Comparison of ENCODE assay signal across 8 mouse cellular contexts in the genomic region with DNA sequence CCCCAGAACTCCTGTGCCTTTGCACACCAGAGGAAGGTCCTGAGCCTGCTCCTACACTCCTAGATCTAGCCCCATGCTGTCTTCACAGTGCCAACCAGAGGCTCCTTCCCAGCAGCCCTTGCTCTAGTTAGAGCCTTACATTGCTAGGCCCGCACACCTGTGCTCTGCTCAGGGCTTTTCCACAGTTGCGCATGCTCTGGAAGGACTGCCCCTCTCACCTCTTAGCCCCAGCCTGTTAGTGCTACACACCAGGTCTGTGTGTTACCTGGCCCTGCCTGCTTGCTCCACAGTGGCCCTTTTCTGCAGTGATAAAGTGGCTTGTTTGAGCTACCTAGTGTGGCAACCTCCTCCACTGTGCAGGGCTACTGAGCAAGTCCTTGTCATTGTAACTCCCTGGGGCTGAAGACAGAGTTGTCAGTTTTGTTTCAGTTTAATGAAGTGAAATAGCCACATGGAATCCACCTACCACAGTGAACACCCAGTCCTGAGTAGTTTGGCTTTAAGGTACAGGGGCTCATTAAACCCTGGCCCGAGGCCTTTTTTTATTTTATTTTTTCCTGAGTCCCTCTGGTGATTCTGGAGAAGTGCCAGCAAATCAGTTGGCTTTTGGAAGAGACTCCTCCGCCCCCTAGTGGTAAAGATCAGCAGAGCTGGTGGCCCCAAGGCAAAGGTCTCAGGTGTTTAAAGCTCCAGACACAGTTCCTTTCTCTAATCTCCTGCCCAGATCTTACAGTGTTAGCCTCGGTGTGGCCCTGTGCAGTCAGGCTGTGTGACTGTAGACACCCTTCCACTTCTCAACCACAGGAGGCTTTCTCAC. TPM values are rescaled to one million over a fixed set of nuclear protein-coding genes. Genes with fewer than 3 reads are reported as not detected.
DNase-seq lines count a peak whose midpoint lies in the region; ATAC-seq and TF ChIP-seq lines count a peak whose summit lies in the region.

No protein-coding gene starts in this region.

- H3K27ac ChIP-seq in MEL (ENCODE audit: control insufficient read depth, low read depth, low read length), result no peak overlapping the region
- no peak overlapping the region for H3K27ac ChIP-seq in hindbrain, embryonic 10.5 days
- H3K27ac ChIP-seq in layer of hippocampus, adult 2 months, result no peak overlapping the region
- 0 out of 2 replicates have a peak overlapping the region, but pooled peaks have one; percentile 18 for H3K27ac ChIP-seq in lung, embryonic 16.5 days (ENCODE audit: low read length)

- TF ChIP-seq RAD21 in MEL (IDR thresholded peaks at IDR 0.05; ENCODE audit: low read depth, low read length), result peak; percentile 83

- H3K9me3 ChIP-seq in MEL (replicated peaks; ENCODE audit: insufficient read depth, low read length), result no peaks in the 10 kb centered on the region
- peaks cover 7% of the 10 kb centered on the region for H3K9me3 ChIP-seq in hindbrain, embryonic 10.5 days
- no peaks in the 10 kb centered on the region for H3K9me3 ChIP-seq in lung, embryonic 16.5 days (ENCODE audit: control insufficient read depth, low read length)

- no peaks in the 10 kb centered on the region for H3K27me3 ChIP-seq in MEL (ENCODE audit: control insufficient read depth in 1 of 2, insufficient read depth in 2 of 2, low read length in 2 of 2)
- no peaks in the 10 kb centered on the region for H3K27me3 ChIP-seq in hindbrain, embryonic 10.5 days (ENCODE audit: insufficient read depth, poor library complexity, severe bottlenecking)
- H3K27me3 ChIP-seq in lung, embryonic 16.5 days (ENCODE audit: control insufficient read depth, insufficient read depth, low read depth, low read length), result no peaks in the 10 kb centered on the region

- peak; percentile 87 for DNase-seq in MEL (ENCODE audit: low read depth, low spot score)
- DNase-seq in brain, embryonic 14.5 days (ENCODE audit: low read depth), result peak; percentile 85
- peak; percentile 62 for DNase-seq in hindbrain, embryonic 10.5 days (ENCODE audit: low spot score)
- peak; percentile 46 to 70 for DNase-seq in layer of hippocampus, adult 2 months (ENCODE audit: low spot score in 2 of 2)
- DNase-seq in retina, postnatal 1 day, result peak; percentile 88
- peak; percentile 81 for DNase-seq in thymus, postnatal 4 days

- no peak overlapping the region for H3K4me2 ChIP-seq in lung, embryonic 16.5 days (ENCODE audit: low read depth, low read length)

- peak; percentile 59 for ATAC-seq in erythroid progenitor cell, adult 5-6 weeks (replicated peaks; ENCODE audit: low FRiP score, poor library complexity, severe bottlenecking)
- no peak for ATAC-seq in lung, embryonic 16.5 days (ENCODE audit: low read depth)

- no peak for TF ChIP-seq POLR2A in MEL (IDR thresholded peaks at IDR 0.05; ENCODE audit: control insufficient read depth in 1 of 2, insufficient read depth in 1 of 2, low read depth in 1 of 2, low read length in 2 of 2, poor library complexity in 1 of 2)
- no peak for TF ChIP-seq POLR2A in brain, embryonic 14.5 days (IDR thresholded peaks at IDR 0.05; ENCODE audit: borderline replicate concordance, extremely low read depth, insufficient read depth, insufficient read length, poor library complexity, severe bottlenecking)

- H3K4me1 ChIP-seq in MEL (ENCODE audit: control insufficient read depth in 1 of 2, insufficient read depth in 2 of 2, low read length in 2 of 2), result no peaks in the 10 kb centered on the region
- peaks cover 5% of the 10 kb centered on the region; the same call in 1 of the 2 replicates for H3K4me1 ChIP-seq in hindbrain, embryonic 10.5 days (replicated peaks)
- 0 out of 2 replicates have a peak, but pooled peaks cover 4% of the 10 kb centered on the region for H3K4me1 ChIP-seq in lung, embryonic 16.5 days (replicated peaks; ENCODE audit: control insufficient read depth, insufficient read depth, low read length)

- no peak overlapping the region for H3K4me3 ChIP-seq in MEL (ENCODE audit: control insufficient read depth in 1 of 2, insufficient read depth in 1 of 2, low read depth in 2 of 2, low read length in 2 of 2)
- no peak overlapping the region for H3K4me3 ChIP-seq in hindbrain, embryonic 10.5 days
- no peak overlapping the region for H3K4me3 ChIP-seq in layer of hippocampus, adult 2 months
- no peak overlapping the region for H3K4me3 ChIP-seq in lung, embryonic 16.5 days (ENCODE audit: low read length)

- TF ChIP-seq EP300 in MEL (IDR thresholded peaks at IDR 0.05; ENCODE audit: low read depth in 1 of 2, low read length in 2 of 2), result no peak

- TF ChIP-seq CTCF in MEL (IDR thresholded peaks at IDR 0.05 in 2 of 3, conservative IDR thresholded peaks at IDR 0.05 in 1 of 3; ENCODE audit: control insufficient read depth in 1 of 3, insufficient read depth in 1 of 3, low read depth in 2 of 3, low read length in 3 of 3, poor library complexity in 1 of 3, severe bottlenecking in 1 of 3), result peak; percentile 72 to 94 (median 80)
- TF ChIP-seq CTCF in brain, embryonic 14.5 days (IDR thresholded peaks at IDR 0.05; ENCODE audit: borderline replicate concordance, extremely low read depth, insufficient read depth, insufficient read length), result peak; percentile 82; the same call in 1 of the 2 replicates
- TF ChIP-seq CTCF in layer of hippocampus, adult 2 months (conservative IDR thresholded peaks at IDR 0.05), result peak; percentile 88

- H3K9ac ChIP-seq in MEL (ENCODE audit: control insufficient read depth, low read depth, low read length, poor library complexity, severe bottlenecking), result no peak overlapping the region
- H3K9ac ChIP-seq in lung, embryonic 16.5 days (ENCODE audit: low read length), result no peak overlapping the region

- peaks cover 3% of the 10 kb centered on the region; the same call in 1 of the 2 replicates for H3K79me2 ChIP-seq in MEL (ENCODE audit: control insufficient read depth, insufficient read depth, low read length, poor library complexity)

- WGBS in hindbrain, embryonic 10.5 days, result 53% methylated on average over 5 of the region's 5 CpGs
- WGBS in lung, embryonic 16.5 days, result 40% methylated on average over 5 of the region's 5 CpGs

- H3K36me3 ChIP-seq in MEL (ENCODE audit: control insufficient read depth in 1 of 2, insufficient read depth in 2 of 2, low read length in 2 of 2), result peaks cover 0 to 5% of the 10 kb centered on the region in 2 experiments; a peak in 1 of 4 replicates
- H3K36me3 ChIP-seq in hindbrain, embryonic 10.5 days, result peaks cover 82% of the 10 kb centered on the region
- H3K36me3 ChIP-seq in lung, embryonic 16.5 days (ENCODE audit: control insufficient read depth, insufficient read depth, low read length), result peaks cover 14% of the 10 kb centered on the region; the same call in 1 of the 2 replicates

RNA-seq across cellular contexts. Expression of a gene that starts 7.3 kb away (rescaled TPM):
- total RNA-seq in MEL (2012; rRNA removed), result 47.5 and 54.6 TPM in 2 replicates
- polyA plus RNA-seq in MEL (2012; ENCODE audit: insufficient read depth in 1 of 2, insufficient read length in 2 of 2, low read depth in 1 of 2, low replicate concordance in 2 of 2, missing spikeins in 1 of 2), result 10 to 100 TPM in 1 of 2 experiments, not detected in 1; 95.3 TPM
- polyA plus RNA-seq in brain, embryonic 14.5 days (2012; rRNA removed), result 66.2 and 69.6 TPM in 2 replicates
- 33.9 and 52.0 TPM in 2 replicates for total RNA-seq in erythroid progenitor cell, adult 5-6 weeks (2015; ENCODE audit: low replicate concordance)
- 25.2 and 42.7 TPM in 2 replicates for total RNA-seq in erythroid progenitor cell, adult 5-6 weeks (2017; ENCODE audit: low replicate concordance)
- polyA plus RNA-seq in hindbrain, embryonic 10.5 days (2016; fragmentation: Nextera tagmentation; extraction: Ambion mirVana), result 27.4 and 32.7 TPM in 2 replicates
- total RNA-seq in layer of hippocampus, adult 2 months (2021), result 10 to 100 TPM; 34.6 to 43.6 TPM
- polyA plus RNA-seq in lung, embryonic 16.5 days (2015; fragmentation: Nextera tagmentation; extraction: Ambion mirVana), result 22.7 and 24.6 TPM in 2 replicates

RNA-seq across cellular contexts. Expression of a gene that starts 36.7 kb away (rescaled TPM):
- total RNA-seq in MEL (2012; rRNA removed), result 175 and 256 TPM in 2 replicates
- 100 to 1,000 TPM in 1 of 2 experiments, not detected in 1; 188 TPM for polyA plus RNA-seq in MEL (2012; ENCODE audit: insufficient read depth in 1 of 2, insufficient read length in 2 of 2, low read depth in 1 of 2, low replicate concordance in 2 of 2, missing spikeins in 1 of 2)
- polyA plus RNA-seq in brain, embryonic 14.5 days (2012; rRNA removed), result 0.76 and 1.4 TPM in 2 replicates
- total RNA-seq in erythroid progenitor cell, adult 5-6 weeks (2015; ENCODE audit: low replicate concordance), result 237 and 287 TPM in 2 replicates
- 417 and 443 TPM in 2 replicates for total RNA-seq in erythroid progenitor cell, adult 5-6 weeks (2017; ENCODE audit: low replicate concordance)
- 3.9 and 4.2 TPM in 2 replicates for polyA plus RNA-seq in hindbrain, embryonic 10.5 days (2016; fragmentation: Nextera tagmentation; extraction: Ambion mirVana)
- under 1 TPM; 0.64 to 0.67 TPM for total RNA-seq in layer of hippocampus, adult 2 months (2021)
- 3.2 and 5.7 TPM in 2 replicates for polyA plus RNA-seq in lung, embryonic 16.5 days (2015; fragmentation: Nextera tagmentation; extraction: Ambion mirVana)

RNA-seq across cellular contexts. Expression of a gene that starts 45.4 kb away (rescaled TPM):
- total RNA-seq in MEL (2012; rRNA removed), result not detected in 2 replicates
- not detected for polyA plus RNA-seq in MEL (2012; ENCODE audit: insufficient read depth in 1 of 2, insufficient read length in 2 of 2, low read depth in 1 of 2, low replicate concordance in 2 of 2, missing spikeins in 1 of 2)
- polyA plus RNA-seq in brain, embryonic 14.5 days (2012; rRNA removed), result 0.05 TPM in 1 of 2 replicates, not detected in the other
- total RNA-seq in erythroid progenitor cell, adult 5-6 weeks (2015; ENCODE audit: low replicate concordance), result not detected in 2 replicates
- total RNA-seq in erythroid progenitor cell, adult 5-6 weeks (2017; ENCODE audit: low replicate concordance), result not detected in 2 replicates
- polyA plus RNA-seq in hindbrain, embryonic 10.5 days (2016; fragmentation: Nextera tagmentation; extraction: Ambion mirVana), result not detected in 2 replicates
- total RNA-seq in layer of hippocampus, adult 2 months (2021), result not detected
- not detected in 2 replicates for polyA plus RNA-seq in lung, embryonic 16.5 days (2015; fragmentation: Nextera tagmentation; extraction: Ambion mirVana)

RNA-seq across cellular contexts. Expression of a gene that starts 55.5 kb away (rescaled TPM):
- total RNA-seq in MEL (2012; rRNA removed), result 8.0 and 9.7 TPM in 2 replicates
- polyA plus RNA-seq in MEL (2012; ENCODE audit: insufficient read depth in 1 of 2, insufficient read length in 2 of 2, low read depth in 1 of 2, low replicate concordance in 2 of 2, missing spikeins in 1 of 2), result 1 to 10 TPM in 1 of 2 experiments, not detected in 1; 8.6 TPM
- 1.4 and 2.1 TPM in 2 replicates for polyA plus RNA-seq in brain, embryonic 14.5 days (2012; rRNA removed)
- 2.9 and 6.1 TPM in 2 replicates for total RNA-seq in erythroid progenitor cell, adult 5-6 weeks (2015; ENCODE audit: low replicate concordance)
- total RNA-seq in erythroid progenitor cell, adult 5-6 weeks (2017; ENCODE audit: low replicate concordance), result 1.1 and 7.2 TPM in 2 replicates
- polyA plus RNA-seq in hindbrain, embryonic 10.5 days (2016; fragmentation: Nextera tagmentation; extraction: Ambion mirVana), result 0.77 and 1.9 TPM in 2 replicates
- total RNA-seq in layer of hippocampus, adult 2 months (2021), result under 1 TPM; 0.23 to 0.32 TPM
- polyA plus RNA-seq in lung, embryonic 16.5 days (2015; fragmentation: Nextera tagmentation; extraction: Ambion mirVana), result 17.6 and 19.7 TPM in 2 replicates

RNA-seq across cellular contexts. Expression of a gene that starts 57.7 kb away (rescaled TPM):
- total RNA-seq in MEL (2012; rRNA removed), result not detected in 2 replicates
- polyA plus RNA-seq in MEL (2012; ENCODE audit: insufficient read depth in 1 of 2, insufficient read length in 2 of 2, low read depth in 1 of 2, low replicate concordance in 2 of 2, missing spikeins in 1 of 2), result not detected
- 0.07 and 0.11 TPM in 2 replicates for polyA plus RNA-seq in brain, embryonic 14.5 days (2012; rRNA removed)
- not detected in 2 replicates for total RNA-seq in erythroid progenitor cell, adult 5-6 weeks (2015; ENCODE audit: low replicate concordance)
- not detected in 2 replicates for total RNA-seq in erythroid progenitor cell, adult 5-6 weeks (2017; ENCODE audit: low replicate concordance)
- polyA plus RNA-seq in hindbrain, embryonic 10.5 days (2016; fragmentation: Nextera tagmentation; extraction: Ambion mirVana), result not detected in 2 replicates
- not detected for total RNA-seq in layer of hippocampus, adult 2 months (2021)
- 0.06 and 0.33 TPM in 2 replicates for polyA plus RNA-seq in lung, embryonic 16.5 days (2015; fragmentation: Nextera tagmentation; extraction: Ambion mirVana)
